Mouse (Mus musculus) retina, embryonic 14.5 days (tissue): ENCODE data around the gene Zfp398.

ENCODE experiments used
- DNase-seq: peaks from one replicate; pipeline ENCODE4 v3.0.0-alpha.2; 2015; ENCODE audit warnings: low spot score

The Zfp398 gene

GRCm38 (mm10) chr6:47835482-47835983, at the start of gene Zfp398:
Gene Zfp398, plus strand, starts transcription at chr6:47835661.
- DNase-seq, result peak; percentile 96

- peak; percentile 92 for DNase-seq
These were observed 47.3 kb upstream of the Zfp398 start for GRCm38 (mm10) chr6:47787941-47788736.

- DNase-seq, result peak; percentile 46
These were observed 46.6 kb upstream of the Zfp398 start for GRCm38 (mm10) chr6:47788821-47789220.

- DNase-seq, result peak; percentile 53
These were observed 44.7 kb upstream of the Zfp398 start for GRCm38 (mm10) chr6:47790745-47791144.

- no peak for DNase-seq
These were observed 42.9 kb upstream of the Zfp398 start for GRCm38 (mm10) chr6:47792533-47792932.

GRCm38 (mm10) chr6:47793284-47793683, 42.2 kb upstream of the Zfp398 start:
- DNase-seq, result no peak

- no peak for DNase-seq
These were observed 41.2 kb upstream of the Zfp398 start for GRCm38 (mm10) chr6:47794106-47794830.

- peak; percentile 97 for DNase-seq
These were observed 36.4 kb upstream of the Zfp398 start for GRCm38 (mm10) chr6:47799079-47799478.

GRCm38 (mm10) chr6:47805520-47805919, 29.9 kb upstream of the Zfp398 start:
- DNase-seq, result no peak

- DNase-seq, result no peak
These were observed 28.0 kb upstream of the Zfp398 start for GRCm38 (mm10) chr6:47807419-47807818.

GRCm38 (mm10) chr6:47808545-47808944, 26.9 kb upstream of the Zfp398 start:
- no peak for DNase-seq

- DNase-seq, result no peak
These were observed 26.4 kb upstream of the Zfp398 start for GRCm38 (mm10) chr6:47809053-47809452.

- DNase-seq, result no peak
These were observed 25.3 kb upstream of the Zfp398 start for GRCm38 (mm10) chr6:47810181-47810580.

- DNase-seq, result no peak
These were observed 24.1 kb upstream of the Zfp398 start for GRCm38 (mm10) chr6:47811324-47811723.

- no peak for DNase-seq
These were observed 23.1 kb upstream of the Zfp398 start for GRCm38 (mm10) chr6:47812271-47812915.

- DNase-seq, result peak; percentile 99
These were observed 22.1 kb upstream of the Zfp398 start, which contains the start of gene Pdia4 for GRCm38 (mm10) chr6:47813257-47813878. Gene Pdia4, minus strand, starts transcription at chr6:47813430.

- DNase-seq, result no peak
These were observed 19.3 kb upstream of the Zfp398 start for GRCm38 (mm10) chr6:47816151-47816550.

GRCm38 (mm10) chr6:47818721-47819120, 16.7 kb upstream of the Zfp398 start:
- DNase-seq, result no peak

- no peak for DNase-seq
These were observed 15.7 kb upstream of the Zfp398 start for GRCm38 (mm10) chr6:47819626-47820325.

- no peak for DNase-seq
These were observed 14.2 kb upstream of the Zfp398 start for GRCm38 (mm10) chr6:47821236-47821635.

GRCm38 (mm10) chr6:47821776-47822175, 13.7 kb upstream of the Zfp398 start:
- no peak for DNase-seq
